Mouse (Mus musculus) CD4-positive, CD25-positive, alpha-beta regulatory T cell (primary cell): ENCODE data around the gene Tnrc18. TPM values are rescaled to one million over a fixed set of nuclear protein-coding genes. Genes with fewer than 3 reads are reported as not detected.

Experiments used
- polyA plus RNA-seq: library from polyadenylated mRNA; unstranded; fragments of 100-300 nt; shearing (Covaris generic); gene quantifications from one replicate; pipeline ENCODE4 v1.2.1, GENCODE M21; 2017

Gene Tnrc18
- 22.3 TPM for polyA plus RNA-seq

GRCm38 (mm10) chr5:142817524-142818434 lies at the start of gene Tnrc18:
Gene Tnrc18, minus strand, starts transcription at chr5:142817662.

GRCm38 (mm10) chr5:142692248-142692647 lies 125.2 kb downstream of the Tnrc18 start, which contains the start of gene Slc29a4:
Gene Slc29a4, plus strand, starts transcription at chr5:142692512.

Other genes with a start within 250 kb of the Tnrc18 start
- gene Mmd2, start 208.9 kb downstream of the Tnrc18 start, polyA plus RNA-seq: not detected
- 58.3 TPM for gene Wipi2, start 190.0 kb downstream of the Tnrc18 start, polyA plus RNA-seq
- 1.7 TPM for gene Slc29a4, start 125.2 kb downstream of the Tnrc18 start, polyA plus RNA-seq
- gene Fbxl18, start 77.8 kb upstream of the Tnrc18 start, polyA plus RNA-seq: 5.2 TPM
- gene Actb, start 89.1 kb upstream of the Tnrc18 start, polyA plus RNA-seq: 4,088 TPM
- gene Fscn1, start 142.7 kb upstream of the Tnrc18 start, polyA plus RNA-seq: 0.35 TPM